Mouse (Mus musculus) midbrain, embryonic 12.5 days (tissue): ENCODE data around the gene Atg9b. TPM values are rescaled to one million over a fixed set of nuclear protein-coding genes. Genes with fewer than 3 reads are reported as not detected.

ENCODE experiments used
- ATAC-seq: fragments of 200-750 bp; cut with Nextera tagmentation; 2 replicates; pipeline ENCODE4 v1.8.0; 2017; ENCODE audit warnings: low read depth, moderate TSS enrichment, moderate library complexity; ENCODE audit not compliant: low FRiP score
- H3K27ac ChIP-seq: fragments of 300-500 bp; sonication (generic); replicated peaks from 2 replicates; pipeline ENCODE4 v1.5.1; 2016; ENCODE audit warnings: mild to moderate bottlenecking
- H3K27me3 ChIP-seq: fragments of 300-500 bp; sonication (generic); 2 replicates; pipeline ENCODE4 v1.6.1; 2016; ENCODE audit warnings: mild to moderate bottlenecking
- H3K36me3 ChIP-seq: fragments of 300-500 bp; sonication (generic); 2 replicates; pipeline ENCODE4 v1.6.1; 2016
- H3K4me1 ChIP-seq: fragments of 300-500 bp; sonication (generic); 2 replicates; pipeline ENCODE4 v1.6.1; 2016
- H3K4me2 ChIP-seq: fragments of 300-500 bp; sonication (generic); replicated peaks from 2 replicates; pipeline ENCODE4 v1.6.1; 2016; ENCODE audit warnings: mild to moderate bottlenecking, moderate library complexity
- H3K4me3 ChIP-seq: fragments of 300-500 bp; sonication (generic); 2 replicates; pipeline ENCODE4 v1.5.1; 2016; ENCODE audit warnings: mild to moderate bottlenecking
- H3K9ac ChIP-seq: fragments of 300-500 bp; sonication (generic); replicated peaks from 2 replicates; pipeline ENCODE4 v1.6.1; 2016; ENCODE audit warnings: mild to moderate bottlenecking, moderate library complexity
- H3K9me3 ChIP-seq: fragments of 300-500 bp; sonication (generic); 2 replicates; pipeline ENCODE4 v1.6.1; 2016; ENCODE audit warnings: mild to moderate bottlenecking
- WGBS: fragments of 180-500 bp; shearing (Covaris S2); methylation state at CpG from one replicate; pipeline ENCODE4 v1.1.7; 2016; 5-methylcytosine and 5-hydroxymethylcytosine counted together
- polyA plus RNA-seq: library from polyadenylated mRNA; unstranded; fragments of >200 nt; fragmentation: Nextera tagmentation; extraction: Ambion mirVana; gene quantifications from 2 replicates; pipeline ENCODE4 v1.2.1, GENCODE M21; 2016

The Atg9b gene
- polyA plus RNA-seq, 1 experiment from 2014 or later, result 0.46 TPM

DNA sequence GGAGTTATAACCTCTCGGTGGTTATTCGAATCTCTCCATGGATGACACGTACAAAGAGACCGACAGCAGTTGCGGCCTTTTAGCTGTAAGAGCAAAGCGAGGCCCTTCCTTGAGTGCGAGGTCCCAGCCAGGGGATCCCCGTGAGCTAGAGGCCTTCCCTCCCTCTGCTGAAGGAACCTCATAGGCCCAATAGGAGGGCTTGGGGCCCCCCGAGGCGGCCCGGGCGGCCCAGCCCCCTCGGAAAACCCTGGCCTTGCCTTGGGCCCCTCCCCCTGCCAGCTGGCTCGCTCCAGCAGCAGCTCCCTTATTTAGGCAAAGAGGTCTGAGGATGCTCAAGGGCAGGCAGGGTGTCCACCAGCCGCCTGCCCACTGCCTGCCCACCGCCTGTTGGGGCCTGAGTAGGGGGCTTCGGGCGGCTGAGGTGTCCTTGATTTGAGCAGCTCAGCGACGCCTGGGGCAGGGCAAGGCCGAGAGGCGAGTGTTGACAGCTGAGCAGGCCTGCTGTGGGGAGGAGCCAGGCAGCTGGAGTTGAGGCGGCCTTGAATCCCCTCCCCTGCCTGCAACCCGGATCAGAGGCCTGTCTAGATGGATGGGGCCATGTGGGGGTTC lies 39.6 kb downstream of the Atg9b start:
- H3K4me1 ChIP-seq, result peaks cover 63% of the 10 kb centered on the region
- peak overlapping the region; percentile 99 for H3K4me2 ChIP-seq
- H3K36me3 ChIP-seq, result no peaks in the 10 kb centered on the region
- peak overlapping the region; percentile 54 for H3K9ac ChIP-seq
- peaks cover 43% of the 10 kb centered on the region for H3K27me3 ChIP-seq
- H3K27ac ChIP-seq, result peak overlapping the region; percentile 98
- ATAC-seq, result peak; percentile 62
- H3K9me3 ChIP-seq, result no peaks in the 10 kb centered on the region
- WGBS, result under 1% methylated on average over 24 of the region's 24 CpGs
- peak overlapping the region; percentile 82 for H3K4me3 ChIP-seq

DNA sequence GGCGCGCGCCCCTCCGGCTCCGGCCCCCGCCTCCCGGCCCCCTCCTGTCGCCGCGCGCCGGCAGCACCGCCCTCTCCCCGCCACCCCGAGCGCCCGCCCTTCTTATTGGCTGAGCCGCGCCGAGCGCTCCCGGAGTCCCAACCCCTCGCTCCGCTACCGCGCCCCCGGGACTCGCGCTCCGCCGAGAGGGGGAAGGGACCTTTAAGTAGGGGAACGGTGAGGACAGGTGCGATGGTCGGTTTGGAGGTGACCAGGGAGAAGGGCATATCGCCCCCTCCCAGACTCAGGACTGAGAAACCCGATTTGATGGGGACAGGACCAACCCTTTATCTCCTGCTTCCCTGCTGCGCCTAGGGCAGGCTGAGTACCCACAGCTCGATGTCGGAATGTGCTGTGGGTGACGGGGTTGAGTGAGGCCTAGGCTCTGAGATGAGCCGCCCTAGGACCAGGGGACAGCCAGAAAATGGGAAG lies 40.2 kb downstream of the Atg9b start:
- H3K4me1 ChIP-seq, result peaks cover 63% of the 10 kb centered on the region

DNA sequence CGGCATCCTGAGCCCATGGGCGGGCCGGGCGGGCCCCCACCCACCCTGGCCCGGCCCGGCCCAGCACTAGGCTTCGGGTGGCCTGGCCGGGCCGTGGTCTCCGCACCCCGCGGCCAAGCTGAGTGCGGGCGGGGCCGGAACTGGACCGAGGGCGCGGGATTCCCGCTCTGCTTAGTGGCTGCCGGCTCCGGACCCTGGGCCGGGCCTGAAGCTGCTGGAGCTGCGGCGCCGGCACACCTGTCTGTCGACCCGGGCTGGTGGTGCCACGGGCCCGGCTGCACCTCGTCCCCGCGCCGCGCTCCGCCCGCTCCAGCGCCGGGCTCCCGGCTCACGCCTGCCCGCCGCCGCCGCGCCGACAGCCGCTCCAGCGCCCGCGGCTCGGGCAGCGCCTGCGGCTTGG lies 40.7 kb downstream of the Atg9b start, which contains the start of gene Kcnh2:
Gene Kcnh2, minus strand, starts transcription at position 327 of the 400 bp plus-strand sequence.
- no peaks in the 10 kb centered on the region for H3K9me3 ChIP-seq
- H3K4me3 ChIP-seq, result peak within 1 kb of the TSS; percentile 82
- H3K4me2 ChIP-seq, result peak within 1 kb of the TSS; percentile 99
- peak within 1 kb of the TSS; percentile 98 for H3K27ac ChIP-seq
- H3K9ac ChIP-seq, result peak within 1 kb of the TSS; percentile 95
- peaks cover 53% of the 10 kb centered on the region for H3K27me3 ChIP-seq
- peaks cover 63% of the 10 kb centered on the region for H3K4me1 ChIP-seq
- H3K36me3 ChIP-seq, result 0 out of 2 replicates have a peak, but pooled peaks cover under 1% of the 10 kb centered on the region
- under 1% methylated on average over 34 of the region's 53 CpGs for WGBS
- ATAC-seq, result peak; percentile 52

More for the DNA sequence above, 40.2 kb downstream of the Atg9b start:
- Histone ChIP-seq H3K9ac (peak overlapping the region; percentile 95), H3K4me3 (peak overlapping the region; percentile 82), H3K9me3 (no peaks in the 10 kb centered on the region), H3K27ac (peak overlapping the region; percentile 98), H3K36me3 (no peaks in the 10 kb centered on the region), H3K27me3 (peaks cover 49% of the 10 kb centered on the region), H3K4me2 (peak overlapping the region; percentile 99)
- 0% methylated on average over 38 of the region's 41 CpGs for WGBS
- ATAC-seq, result peak; percentile 82

DNA sequence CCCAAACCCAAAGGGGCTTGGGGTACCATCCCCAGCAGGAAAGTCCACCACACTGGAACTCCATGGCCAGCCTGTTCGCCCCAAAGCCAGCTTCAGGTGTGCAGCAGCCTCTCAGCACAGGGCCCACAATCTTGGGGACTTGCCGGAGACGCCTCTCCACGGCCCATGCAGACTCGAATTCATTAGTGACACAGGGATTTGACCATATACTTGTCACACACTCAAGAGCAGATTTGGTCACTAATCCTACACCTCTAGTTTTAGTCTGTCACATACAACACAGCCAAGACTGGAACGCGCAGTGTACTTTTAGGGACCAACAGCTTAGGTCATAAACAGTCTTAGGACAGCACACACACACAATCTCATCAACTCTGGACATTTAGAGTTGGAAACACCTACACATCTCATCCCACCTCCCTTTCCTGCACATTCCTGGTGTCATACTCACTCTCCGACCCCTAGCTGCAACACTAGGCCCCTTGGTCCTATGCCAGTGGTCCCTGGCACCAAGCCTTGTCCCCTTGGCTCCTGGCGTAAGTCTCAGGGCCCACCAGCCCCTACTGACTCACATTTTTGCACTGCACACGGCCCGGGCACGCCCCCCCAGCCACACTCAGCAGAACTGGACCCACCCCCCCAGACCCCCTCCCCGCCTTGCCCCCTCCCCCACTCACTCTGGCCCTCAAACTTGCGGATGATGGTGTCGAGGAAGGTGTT lies 41.3 kb downstream of the Atg9b start:
- Histone ChIP-seq H3K36me3 (0 out of 2 replicates have a peak, but pooled peaks cover 4% of the 10 kb centered on the region), H3K27me3 (peaks cover 55% of the 10 kb centered on the region), H3K4me1 (peaks cover 64% of the 10 kb centered on the region), H3K4me3 (peak overlapping the region; percentile 82), H3K9ac (peak overlapping the region; percentile 95), H3K4me2 (peak overlapping the region; percentile 99), H3K27ac (peak overlapping the region; percentile 98), H3K9me3 (no peaks in the 10 kb centered on the region)
- ATAC-seq, result peak; percentile 1; the same call in 1 of the 2 replicates
- WGBS, result 45% methylated on average over 12 of the region's 15 CpGs

DNA sequence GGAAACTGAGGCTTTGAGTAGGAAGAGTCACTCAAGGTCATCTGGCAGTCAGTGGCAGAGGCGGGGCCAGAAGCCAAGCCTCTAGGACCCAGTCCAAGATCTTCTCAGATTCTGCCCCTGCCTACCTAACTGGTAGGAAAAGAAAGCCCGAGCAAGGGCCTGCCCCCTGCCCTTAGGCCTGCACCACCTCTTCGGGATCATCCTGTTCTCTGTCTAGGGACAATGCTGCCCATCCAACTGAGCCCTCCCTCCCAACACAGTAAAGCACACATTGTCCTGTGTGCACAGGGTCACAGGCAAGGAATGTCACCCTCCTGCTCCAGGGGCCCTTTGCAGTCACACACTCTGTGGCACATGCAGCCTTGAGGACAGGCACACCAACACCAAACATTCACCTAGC lies 41.9 kb downstream of the Atg9b start:
- Histone ChIP-seq H3K9ac (peak overlapping the region; percentile 95), H3K4me1 (peaks cover 70% of the 10 kb centered on the region), H3K4me3 (peak overlapping the region; percentile 82), H3K4me2 (peak overlapping the region; percentile 99), H3K36me3 (0 out of 2 replicates have a peak, but pooled peaks cover 4% of the 10 kb centered on the region), H3K27me3 (peaks cover 55% of the 10 kb centered on the region), H3K27ac (no peak overlapping the region), H3K9me3 (no peaks in the 10 kb centered on the region)
- 41% methylated on average over 3 of the region's 3 CpGs for WGBS
- ATAC-seq, result no peak

DNA sequence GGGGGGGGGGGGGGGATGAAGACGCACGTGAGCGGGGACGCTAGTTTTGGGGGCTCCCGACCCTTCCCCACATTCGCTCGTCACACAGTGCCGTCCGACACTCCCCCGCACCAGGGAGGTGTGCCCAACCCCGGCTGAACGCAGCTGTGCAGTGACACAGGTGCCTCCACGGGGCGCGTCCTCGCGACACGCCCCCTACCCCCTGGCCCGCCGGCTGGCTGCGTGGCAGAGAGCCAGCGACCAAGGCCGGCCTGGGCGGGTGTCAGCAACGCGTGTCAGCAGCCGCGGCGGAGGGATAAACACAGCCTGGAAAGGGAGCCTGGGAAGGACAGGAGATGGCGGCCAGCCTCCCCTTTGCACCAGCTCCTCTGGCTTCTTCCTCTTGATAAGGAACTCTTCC lies 43.4 kb downstream of the Atg9b start:
- Histone ChIP-seq H3K4me1 (peaks cover 76% of the 10 kb centered on the region), H3K4me2 (peak overlapping the region; percentile 99), H3K4me3 (peak overlapping the region; percentile 53), H3K27ac (peak overlapping the region; percentile 31), H3K9ac (peak overlapping the region; percentile 68), H3K9me3 (no peaks in the 10 kb centered on the region), H3K36me3 (0 out of 2 replicates have a peak, but pooled peaks cover 4% of the 10 kb centered on the region), H3K27me3 (peaks cover 45% of the 10 kb centered on the region)
- under 1% methylated on average over 20 of the region's 30 CpGs for WGBS
- no peak for ATAC-seq

DNA sequence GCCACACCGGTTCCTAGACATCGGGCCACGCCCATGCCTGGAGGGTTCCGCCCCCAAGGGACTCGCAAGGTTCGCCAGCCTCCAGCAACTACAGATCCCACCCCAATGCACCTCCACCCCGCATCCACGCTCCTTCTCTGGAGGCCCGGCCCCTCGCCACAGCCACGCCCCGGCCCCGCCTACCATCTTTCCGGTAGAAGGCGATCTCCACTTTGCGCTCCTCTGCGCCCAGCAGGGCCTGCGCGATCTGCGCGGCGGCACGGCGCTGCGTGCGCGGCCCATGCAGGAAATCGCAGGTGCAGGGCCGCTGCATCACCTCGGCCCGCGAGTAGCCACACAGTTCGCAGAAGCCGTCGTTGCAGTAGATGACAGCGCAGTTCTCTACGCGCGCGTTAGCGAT lies 43.8 kb downstream of the Atg9b start:
- peak overlapping the region; percentile 31 for H3K27ac ChIP-seq
- under 1% methylated on average over 41 of the region's 41 CpGs for WGBS

DNA sequence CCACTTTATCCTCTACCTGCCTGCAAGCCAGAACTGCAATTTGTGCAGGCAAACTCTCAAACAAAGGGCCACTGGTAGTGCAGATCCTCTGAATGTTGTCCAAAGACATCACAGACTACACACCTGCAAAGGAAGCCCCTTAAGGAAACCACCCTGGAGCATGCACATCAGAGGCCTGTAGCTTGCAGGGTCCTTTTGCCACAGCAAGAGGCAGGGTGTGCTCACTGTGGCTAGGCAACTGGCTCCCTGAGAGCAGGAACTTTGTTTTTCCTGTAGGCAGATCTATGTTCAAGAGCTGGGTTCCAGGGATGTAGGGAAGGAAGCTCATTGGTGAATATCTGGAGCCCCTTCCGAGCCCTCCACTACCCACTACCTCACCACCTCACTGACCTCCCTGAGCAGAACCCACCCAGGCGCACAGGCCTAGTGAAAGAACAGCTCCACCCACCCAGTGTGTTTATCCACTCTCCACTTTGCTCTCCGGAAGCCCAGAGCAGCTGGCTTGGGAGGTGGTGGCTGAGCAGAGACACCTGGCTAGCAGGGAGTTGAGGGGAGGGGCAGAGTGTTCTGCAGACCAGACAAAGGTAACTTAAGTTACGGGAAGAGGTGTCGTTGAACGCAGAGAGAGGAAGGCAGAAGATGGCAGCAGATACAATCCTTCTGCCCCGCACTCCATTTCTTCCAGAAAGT lies 44.6 kb downstream of the Atg9b start:
- H3K4me3 ChIP-seq, result peak overlapping the region; percentile 53; the same call in 1 of the 2 replicates
- peak overlapping the region; percentile 99 for H3K4me2 ChIP-seq
- no peak overlapping the region for H3K27ac ChIP-seq
- WGBS, result 65% methylated on average over 7 of the region's 7 CpGs
- peaks cover 48% of the 10 kb centered on the region for H3K27me3 ChIP-seq
- peak overlapping the region; percentile 21; the same call in 1 of the 2 replicates for H3K9ac ChIP-seq
- no peak for ATAC-seq
- 0 out of 2 replicates have a peak, but pooled peaks cover 4% of the 10 kb centered on the region for H3K36me3 ChIP-seq
- peaks cover 75% of the 10 kb centered on the region for H3K4me1 ChIP-seq
- no peaks in the 10 kb centered on the region for H3K9me3 ChIP-seq

More for the DNA sequence above, 43.8 kb downstream of the Atg9b start:
- H3K4me3 ChIP-seq, result peak overlapping the region; percentile 53
- H3K9ac ChIP-seq, result peak overlapping the region; percentile 68
- no peaks in the 10 kb centered on the region for H3K9me3 ChIP-seq
- H3K4me2 ChIP-seq, result peak overlapping the region; percentile 99
- H3K27me3 ChIP-seq, result peaks cover 46% of the 10 kb centered on the region
- H3K4me1 ChIP-seq, result peaks cover 76% of the 10 kb centered on the region
- no peak for ATAC-seq
- H3K36me3 ChIP-seq, result 0 out of 2 replicates have a peak, but pooled peaks cover 4% of the 10 kb centered on the region

DNA sequence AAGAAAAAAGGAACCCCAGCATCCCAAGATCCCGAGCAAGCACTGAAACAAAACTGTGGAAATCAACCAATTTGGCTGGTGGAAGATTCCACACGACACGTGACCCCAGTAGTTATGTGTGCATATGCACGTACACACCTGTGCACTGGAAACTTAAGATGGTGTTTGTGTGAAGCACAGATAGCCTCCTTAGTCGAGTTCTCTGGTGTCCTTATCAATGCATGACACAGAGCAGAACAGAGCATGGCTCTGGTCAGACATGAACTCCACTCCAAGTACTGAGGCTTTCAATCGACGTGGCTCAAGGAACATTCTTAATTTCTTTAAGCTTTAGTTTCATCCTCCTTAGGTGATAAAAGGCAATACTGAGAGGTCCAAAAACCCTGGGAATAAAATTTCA lies 45.6 kb downstream of the Atg9b start:
- Histone ChIP-seq H3K4me3 (no peak overlapping the region), H3K4me2 (no peak overlapping the region), H3K36me3 (0 out of 2 replicates have a peak, but pooled peaks cover 4% of the 10 kb centered on the region), H3K4me1 (peaks cover 78% of the 10 kb centered on the region), H3K27ac (no peak overlapping the region), H3K9me3 (no peaks in the 10 kb centered on the region), H3K27me3 (peaks cover 48% of the 10 kb centered on the region), H3K9ac (no peak overlapping the region)
- WGBS, result 92% methylated on average over 7 of the region's 7 CpGs
- ATAC-seq, result no peak

DNA sequence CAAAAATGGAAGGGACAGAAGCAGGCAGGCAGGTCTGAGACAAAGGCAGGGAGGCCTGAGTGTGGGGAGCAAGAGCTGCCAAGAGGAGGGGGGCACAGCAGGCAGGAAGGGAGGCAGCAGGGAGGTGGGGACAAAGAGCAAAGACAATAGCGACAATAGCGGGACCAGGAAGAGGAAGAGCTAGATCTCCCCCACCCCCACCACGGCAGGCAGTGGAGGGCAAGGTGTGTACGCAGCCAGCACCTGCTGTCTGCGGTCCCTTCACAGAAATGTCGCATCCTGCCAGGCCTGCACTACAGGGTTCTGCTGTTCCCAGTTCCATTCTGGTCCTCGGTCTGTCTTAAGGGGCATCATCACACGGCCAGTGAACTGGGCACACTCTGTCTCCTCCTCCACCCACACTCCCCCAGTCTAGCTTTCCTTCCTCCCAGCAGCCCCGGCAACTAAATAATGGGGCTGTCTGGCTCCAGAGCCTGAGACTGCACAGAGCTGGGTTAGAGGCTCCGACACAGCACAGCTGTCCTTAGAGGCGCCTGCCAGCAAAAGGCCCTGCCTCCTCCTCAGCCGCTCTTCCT lies 47.4 kb downstream of the Atg9b start:
- Histone ChIP-seq H3K27ac (peak overlapping the region; percentile 95), H3K9me3 (no peaks in the 10 kb centered on the region), H3K4me3 (peak overlapping the region; percentile 13; the same call in 1 of the 2 replicates), H3K4me2 (peak overlapping the region; percentile 39), H3K4me1 (peaks cover 65% of the 10 kb centered on the region), H3K27me3 (peaks cover 35% of the 10 kb centered on the region), H3K9ac (peak overlapping the region; percentile 54), H3K36me3 (0 out of 2 replicates have a peak, but pooled peaks cover 4% of the 10 kb centered on the region)
- WGBS, result 6% methylated on average over 12 of the region's 12 CpGs
- peak; percentile 57 for ATAC-seq

DNA sequence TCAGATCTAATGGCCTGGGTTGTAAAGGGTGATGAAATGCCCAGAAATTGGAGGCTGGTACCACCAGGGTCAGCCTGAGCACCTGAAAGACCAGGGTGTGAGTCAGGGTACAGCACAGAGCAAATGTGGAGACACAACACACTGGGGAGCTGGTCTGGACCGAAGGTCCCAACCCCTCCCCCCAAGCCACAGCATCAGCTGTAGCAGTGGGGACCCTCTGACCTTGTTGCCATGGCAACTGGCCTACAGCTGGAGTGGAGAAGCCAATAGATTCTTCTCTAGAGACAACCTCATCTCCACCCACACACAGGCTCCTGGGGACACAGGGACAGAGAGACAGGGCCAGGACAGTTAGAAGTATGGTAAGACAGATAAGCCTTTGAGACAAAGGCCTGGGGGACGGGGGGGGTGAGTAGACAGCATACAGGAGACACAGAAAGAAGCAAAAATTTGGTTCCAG lies 47.9 kb downstream of the Atg9b start:
- 5% methylated on average over 2 of the region's 2 CpGs for WGBS
- Histone ChIP-seq H3K4me2 (peak overlapping the region; percentile 39), H3K9ac (peak overlapping the region; percentile 54), H3K9me3 (no peaks in the 10 kb centered on the region), H3K27ac (peak overlapping the region; percentile 95), H3K27me3 (peaks cover 29% of the 10 kb centered on the region), H3K4me1 (peaks cover 60% of the 10 kb centered on the region), H3K4me3 (no peak overlapping the region), H3K36me3 (0 out of 2 replicates have a peak, but pooled peaks cover 4% of the 10 kb centered on the region)
- ATAC-seq, result peak; percentile 68
